Mouse (Mus musculus): Measurements from ENCODE around the gene Herpud2. TPM values are rescaled to one million over a fixed set of nuclear protein-coding genes. Genes with fewer than 3 reads are reported as not detected.

Herpud2 gene
- polyA plus RNA-seq (2012; ENCODE audit: insufficient read depth, low replicate concordance): 27.9 and 129 TPM in 2 replicates

DNA sequence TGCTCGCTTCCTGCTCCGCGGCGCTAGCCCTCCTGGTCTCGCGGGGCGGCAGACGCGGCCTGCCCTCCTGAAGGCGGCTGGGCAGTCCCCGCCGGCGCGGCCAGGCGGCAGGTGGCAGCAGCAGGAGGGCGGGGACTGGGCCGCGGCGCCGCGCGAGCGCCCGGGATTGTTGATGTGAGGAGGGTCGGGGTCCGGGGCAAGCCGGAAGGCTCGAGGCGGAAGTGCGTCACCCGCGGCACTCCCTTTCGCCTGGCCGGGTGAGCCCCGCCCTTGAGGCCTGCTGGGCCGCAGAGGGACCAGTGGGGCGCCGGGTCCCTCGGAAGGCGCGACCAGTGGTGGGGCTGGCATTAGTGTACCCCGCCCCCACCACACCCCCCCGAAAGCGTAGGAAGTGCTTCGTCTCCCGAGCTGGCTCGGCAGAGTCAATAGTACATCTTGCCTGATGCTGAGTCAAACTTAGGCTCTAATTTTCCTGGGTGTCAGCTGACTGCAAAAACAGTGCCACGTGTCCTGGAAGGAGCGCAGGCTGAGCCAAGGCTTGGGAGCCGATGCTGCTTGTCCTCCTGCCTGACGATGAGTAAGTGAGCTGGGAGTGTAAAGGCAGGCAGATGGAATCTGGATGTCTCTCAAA lies at the start of gene Herpud2:
Gene Herpud2, minus strand, starts transcription at position 210 of the 631 bp plus-strand sequence.
- TF ChIP-seq GATA1 (IDR thresholded peaks at IDR 0.05; ENCODE audit: borderline replicate concordance, low read length) (no peak), FLI1 (IDR thresholded peaks at IDR 0.05; ENCODE audit: low read length) (peak; percentile 31; the same call in 1 of the 2 replicates)
- H3K4me3 ChIP-seq (replicated peaks): peak within 1 kb of the TSS; percentile 93
- H3K4me1 ChIP-seq: peaks cover 36% of the 10 kb centered on the region
- H3K36me3 ChIP-seq (replicated peaks; ENCODE audit: low read length): peaks cover 20% of the 10 kb centered on the region
- H3K9me3 ChIP-seq: peaks cover 4% of the 10 kb centered on the region
- no peaks in the 10 kb centered on the region for H3K27me3 ChIP-seq (replicated peaks)

DNA sequence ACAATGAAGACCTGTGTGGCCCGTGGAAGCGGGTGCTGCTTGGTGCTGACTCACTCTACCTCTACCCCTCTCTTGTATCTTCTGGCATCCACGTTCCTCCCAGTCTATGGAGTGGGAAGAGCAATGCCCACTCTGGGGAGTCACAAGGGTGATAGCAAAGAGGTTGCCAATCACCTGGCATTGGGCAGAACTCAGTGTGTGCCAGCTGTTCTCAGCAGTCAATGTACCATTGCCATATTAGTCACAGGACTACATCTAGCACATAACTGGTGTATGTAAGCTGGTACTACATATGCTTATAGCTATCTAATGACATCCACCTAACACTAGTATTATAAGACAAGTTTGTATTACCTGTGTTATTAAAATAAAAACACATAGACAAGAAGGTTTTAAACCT lies 49.4 kb upstream of the Herpud2 start:
- Histone ChIP-seq H3K4me3 (replicated peaks) (no peak overlapping the region), H3K4me1 (peaks cover 45% of the 10 kb centered on the region), H3K9me3 (no peaks in the 10 kb centered on the region), H3K36me3 (replicated peaks; ENCODE audit: low read length) (no peaks in the 10 kb centered on the region), H3K27me3 (replicated peaks) (no peaks in the 10 kb centered on the region)
- TF ChIP-seq FLI1 (IDR thresholded peaks at IDR 0.05; ENCODE audit: low read length) (no peak), GATA1 (IDR thresholded peaks at IDR 0.05; ENCODE audit: borderline replicate concordance, low read length) (no peak)

- Histone ChIP-seq H3K27me3 (replicated peaks) (no peaks in the 10 kb centered on the region), H3K9me3 (no peaks in the 10 kb centered on the region), H3K4me1 (peaks cover 48% of the 10 kb centered on the region), H3K36me3 (replicated peaks; ENCODE audit: low read length) (no peaks in the 10 kb centered on the region), H3K4me3 (replicated peaks) (no peak overlapping the region)
- TF ChIP-seq FLI1 (IDR thresholded peaks at IDR 0.05; ENCODE audit: low read length) (no peak), GATA1 (IDR thresholded peaks at IDR 0.05; ENCODE audit: borderline replicate concordance, low read length) (no peak)
These were observed 48.5 kb upstream of the Herpud2 start for GRCm38 (mm10) chr9:25200148-25200547.

DNA sequence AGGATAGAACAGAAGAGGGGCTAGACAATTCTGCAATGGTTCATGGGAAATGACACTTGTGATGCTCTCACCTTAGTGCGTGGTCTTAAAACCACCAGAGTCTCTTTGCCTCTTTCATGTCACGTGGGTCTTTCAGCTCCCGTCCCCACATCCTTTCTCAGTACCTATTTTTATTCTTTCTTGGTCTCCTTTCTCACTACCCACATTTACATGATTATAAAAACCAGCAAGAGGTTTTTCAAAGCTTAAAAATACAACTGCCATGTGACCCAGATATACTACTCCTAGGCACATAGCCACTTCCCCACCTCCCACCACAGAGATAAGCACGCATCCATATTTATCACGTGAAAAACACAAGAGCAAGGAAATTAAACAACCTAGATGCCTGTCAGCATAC lies 45.1 kb upstream of the Herpud2 start:
- TF ChIP-seq FLI1 (IDR thresholded peaks at IDR 0.05; ENCODE audit: low read length): no peak
- TF ChIP-seq GATA1 (IDR thresholded peaks at IDR 0.05; ENCODE audit: borderline replicate concordance, low read length): no peak; the same call in 2 of the 3 replicates

GRCm38 (mm10) chr9:25191612-25192011 lies 40.0 kb upstream of the Herpud2 start:
- TF ChIP-seq GATA1 (IDR thresholded peaks at IDR 0.05; ENCODE audit: borderline replicate concordance, low read length): no peak
- no peak for TF ChIP-seq FLI1 (IDR thresholded peaks at IDR 0.05; ENCODE audit: low read length)
- H3K4me3 ChIP-seq (replicated peaks): no peak overlapping the region
- H3K4me1 ChIP-seq: peaks cover 32% of the 10 kb centered on the region
- H3K27me3 ChIP-seq (replicated peaks): no peaks in the 10 kb centered on the region
- no peaks in the 10 kb centered on the region for H3K36me3 ChIP-seq (replicated peaks; ENCODE audit: low read length)
- no peaks in the 10 kb centered on the region for H3K9me3 ChIP-seq

More for the DNA sequence above, 45.1 kb upstream of the Herpud2 start:
- Histone ChIP-seq H3K27me3 (replicated peaks) (no peaks in the 10 kb centered on the region), H3K9me3 (no peaks in the 10 kb centered on the region), H3K4me3 (replicated peaks) (no peak overlapping the region), H3K36me3 (replicated peaks; ENCODE audit: low read length) (no peaks in the 10 kb centered on the region), H3K4me1 (peaks cover 41% of the 10 kb centered on the region)

- H3K36me3 ChIP-seq (replicated peaks; ENCODE audit: low read length): no peaks in the 10 kb centered on the region
- TF ChIP-seq GATA1 (IDR thresholded peaks at IDR 0.05; ENCODE audit: borderline replicate concordance, low read length) (no peak), FLI1 (IDR thresholded peaks at IDR 0.05; ENCODE audit: low read length) (no peak)
- peaks cover 42% of the 10 kb centered on the region for H3K4me1 ChIP-seq
- H3K27me3 ChIP-seq (replicated peaks): no peaks in the 10 kb centered on the region
- H3K4me3 ChIP-seq (replicated peaks): no peak overlapping the region
- no peaks in the 10 kb centered on the region for H3K9me3 ChIP-seq
These were observed 34.9 kb upstream of the Herpud2 start for GRCm38 (mm10) chr9:25186501-25186900.

DNA sequence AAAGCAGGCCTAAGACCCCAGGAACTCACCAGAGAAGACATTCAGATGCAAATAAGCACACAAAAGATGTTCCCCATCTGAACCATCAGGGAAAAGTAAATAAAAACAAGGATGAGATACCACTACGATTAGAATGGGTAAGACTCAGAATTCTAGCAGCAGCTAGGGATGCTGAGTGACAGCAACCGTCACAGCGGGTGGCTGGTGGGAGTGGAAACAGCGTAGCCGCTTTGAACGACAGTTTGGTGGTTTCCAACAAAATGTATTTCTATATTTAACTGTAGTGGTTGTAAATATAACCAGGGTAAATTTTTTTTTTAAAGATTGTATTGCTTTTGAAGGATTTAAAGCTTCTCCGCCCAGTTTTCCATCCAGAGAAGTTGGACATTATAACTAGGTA lies 34.2 kb upstream of the Herpud2 start:
- Histone ChIP-seq H3K4me3 (replicated peaks) (no peak overlapping the region), H3K9me3 (no peaks in the 10 kb centered on the region), H3K27me3 (replicated peaks) (no peaks in the 10 kb centered on the region), H3K36me3 (replicated peaks; ENCODE audit: low read length) (no peaks in the 10 kb centered on the region), H3K4me1 (peaks cover 37% of the 10 kb centered on the region)
- TF ChIP-seq FLI1 (IDR thresholded peaks at IDR 0.05; ENCODE audit: low read length) (no peak), GATA1 (IDR thresholded peaks at IDR 0.05; ENCODE audit: borderline replicate concordance, low read length) (no peak)

DNA sequence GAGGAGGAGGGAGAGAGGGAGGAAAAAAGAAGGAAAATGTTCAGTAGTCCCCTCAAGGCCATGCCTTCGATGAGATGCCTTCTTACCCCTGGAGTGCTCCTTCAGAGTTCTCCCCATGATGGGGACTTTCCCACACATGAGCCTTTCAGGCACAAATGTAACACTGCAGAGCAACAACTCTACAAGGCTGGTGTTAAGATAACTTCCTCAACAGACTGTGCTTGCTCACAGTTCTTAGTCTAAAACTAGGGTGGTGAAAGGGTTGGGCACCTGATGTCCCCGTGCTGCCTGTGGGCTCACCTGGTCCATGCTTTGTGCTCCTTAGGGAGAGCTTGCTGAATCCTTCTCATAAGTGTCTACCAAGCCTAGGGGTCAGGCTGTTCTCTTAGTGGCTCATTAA lies 33.0 kb upstream of the Herpud2 start:
- Histone ChIP-seq H3K4me1 (peaks cover 39% of the 10 kb centered on the region), H3K36me3 (replicated peaks; ENCODE audit: low read length) (no peaks in the 10 kb centered on the region), H3K9me3 (no peaks in the 10 kb centered on the region), H3K27me3 (replicated peaks) (no peaks in the 10 kb centered on the region), H3K4me3 (replicated peaks) (no peak overlapping the region)
- TF ChIP-seq GATA1 (IDR thresholded peaks at IDR 0.05; ENCODE audit: borderline replicate concordance, low read length): no peak
- TF ChIP-seq FLI1 (IDR thresholded peaks at IDR 0.05; ENCODE audit: low read length): no peak

- peaks cover 67% of the 10 kb centered on the region for H3K4me1 ChIP-seq
- no peak for TF ChIP-seq GATA1 (IDR thresholded peaks at IDR 0.05; ENCODE audit: borderline replicate concordance, low read length)
- TF ChIP-seq FLI1 (IDR thresholded peaks at IDR 0.05; ENCODE audit: low read length): no peak
- H3K36me3 ChIP-seq (replicated peaks; ENCODE audit: low read length): no peaks in the 10 kb centered on the region
- H3K27me3 ChIP-seq (replicated peaks): no peaks in the 10 kb centered on the region
- H3K4me3 ChIP-seq (replicated peaks): no peak overlapping the region
- no peaks in the 10 kb centered on the region for H3K9me3 ChIP-seq
These were observed 26.4 kb upstream of the Herpud2 start for GRCm38 (mm10) chr9:25178066-25178465.

DNA sequence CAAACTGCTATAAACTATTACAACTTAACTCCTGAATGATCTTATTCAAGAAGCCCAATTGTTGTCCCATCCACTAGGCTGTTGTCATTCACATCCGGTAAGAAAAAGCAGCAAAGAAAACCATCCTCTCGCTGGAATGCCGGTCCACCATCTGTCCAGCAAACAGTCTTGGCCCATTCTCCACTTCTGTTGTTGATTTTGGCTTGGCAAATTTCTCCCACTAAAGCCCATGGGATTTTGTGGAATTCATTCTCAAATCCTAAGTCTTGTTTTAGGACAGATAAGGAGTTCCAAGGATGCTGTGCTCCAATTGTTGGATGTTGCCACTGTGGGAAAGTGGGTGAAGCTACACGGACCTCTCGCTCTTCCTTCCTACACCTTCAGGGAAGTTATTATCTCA lies 25.6 kb upstream of the Herpud2 start:
- no peak overlapping the region for H3K4me3 ChIP-seq (replicated peaks)
- TF ChIP-seq GATA1 (IDR thresholded peaks at IDR 0.05; ENCODE audit: borderline replicate concordance, low read length) (no peak), FLI1 (IDR thresholded peaks at IDR 0.05; ENCODE audit: low read length) (no peak)
- no peaks in the 10 kb centered on the region for H3K36me3 ChIP-seq (replicated peaks; ENCODE audit: low read length)
- H3K9me3 ChIP-seq: no peaks in the 10 kb centered on the region
- H3K27me3 ChIP-seq (replicated peaks): no peaks in the 10 kb centered on the region
- H3K4me1 ChIP-seq: peaks cover 68% of the 10 kb centered on the region
